Mouse (Mus musculus): Measurements from ENCODE around the gene Grsf1. TPM values are rescaled to one million over a fixed set of nuclear protein-coding genes. Genes with fewer than 3 reads are reported as not detected.

Grsf1 gene
- 59.4 and 62.5 TPM in 2 replicates for polyA plus RNA-seq (2015; fragmentation: Nextera tagmentation; extraction: Ambion mirVana)

GRCm38 (mm10) chr5:88675443-88676387 is at the start of gene Grsf1:
TSS of gene Grsf1 (minus strand) at chr5:88676171.
- H3K4me2 ChIP-seq, result peak within 1 kb of the TSS; percentile 75
- H3K9ac ChIP-seq, result peak within 1 kb of the TSS; percentile 97
- peak within 1 kb of the TSS; percentile 99 for H3K4me3 ChIP-seq
- under 1% methylated on average over 104 of the region's 127 CpGs for WGBS
- peak; percentile 94 for ATAC-seq (ENCODE audit: borderline replicate concordance, extremely low read depth, low FRiP score, low TSS enrichment)
- peak within 1 kb of the TSS; percentile 99 for H3K27ac ChIP-seq
- peaks cover 14% of the 10 kb centered on the region for H3K36me3 ChIP-seq
- H3K27me3 ChIP-seq, result no peaks in the 10 kb centered on the region
- H3K9me3 ChIP-seq, result no peaks in the 10 kb centered on the region
- H3K4me1 ChIP-seq, result peaks cover 11% of the 10 kb centered on the region; the same call in 1 of the 2 replicates

- 50% methylated on average over 3 of the region's 3 CpGs for WGBS
- Histone ChIP-seq H3K4me1 (peaks cover 29% of the 10 kb centered on the region), H3K27me3 (no peaks in the 10 kb centered on the region), H3K4me2 (no peak overlapping the region), H3K4me3 (no peak overlapping the region), H3K9me3 (no peaks in the 10 kb centered on the region), H3K36me3 (no peaks in the 10 kb centered on the region), H3K27ac (no peak overlapping the region; the same call in 1 of the 2 replicates), H3K9ac (no peak overlapping the region)
- ATAC-seq (ENCODE audit: borderline replicate concordance, extremely low read depth, low FRiP score, low TSS enrichment), result no peak
These were observed 48.1 kb upstream of the Grsf1 start for GRCm38 (mm10) chr5:88724030-88724429.

- no peaks in the 10 kb centered on the region for H3K9me3 ChIP-seq
- no peak for ATAC-seq (ENCODE audit: borderline replicate concordance, extremely low read depth, low FRiP score, low TSS enrichment)
- no peaks in the 10 kb centered on the region for H3K36me3 ChIP-seq
- 12% methylated on average over 4 of the region's 4 CpGs for WGBS
- H3K4me2 ChIP-seq, result peak overlapping the region; percentile 95
- peak overlapping the region; percentile 99 for H3K4me3 ChIP-seq
- peaks cover 29% of the 10 kb centered on the region for H3K4me1 ChIP-seq
- H3K27ac ChIP-seq, result no peak overlapping the region
- no peaks in the 10 kb centered on the region for H3K27me3 ChIP-seq
- peak overlapping the region; percentile 98 for H3K9ac ChIP-seq
These were observed 46.2 kb upstream of the Grsf1 start for GRCm38 (mm10) chr5:88722213-88722600.

GRCm38 (mm10) chr5:88721565-88722212 is 45.7 kb upstream of the Grsf1 start:
- Histone ChIP-seq H3K27ac (peak overlapping the region; percentile 96), H3K4me1 (peaks cover 29% of the 10 kb centered on the region), H3K4me3 (peak overlapping the region; percentile 99), H3K9ac (peak overlapping the region; percentile 98), H3K9me3 (no peaks in the 10 kb centered on the region), H3K27me3 (no peaks in the 10 kb centered on the region), H3K4me2 (peak overlapping the region; percentile 95), H3K36me3 (no peaks in the 10 kb centered on the region)
- 1% methylated on average over 31 of the region's 31 CpGs for WGBS
- ATAC-seq (ENCODE audit: borderline replicate concordance, extremely low read depth, low FRiP score, low TSS enrichment), result peak; percentile 39

- Histone ChIP-seq H3K4me1 (peaks cover 29% of the 10 kb centered on the region), H3K9ac (peak overlapping the region; percentile 98), H3K9me3 (no peaks in the 10 kb centered on the region), H3K36me3 (no peaks in the 10 kb centered on the region), H3K4me3 (peak overlapping the region; percentile 99), H3K27ac (peak overlapping the region; percentile 96), H3K27me3 (no peaks in the 10 kb centered on the region), H3K4me2 (peak overlapping the region; percentile 95)
- WGBS, result under 1% methylated on average over 38 of the region's 38 CpGs
- peak; percentile 58 for ATAC-seq (ENCODE audit: borderline replicate concordance, extremely low read depth, low FRiP score, low TSS enrichment)
These were observed 45.1 kb upstream of the Grsf1 start for GRCm38 (mm10) chr5:88721003-88721475.

- Histone ChIP-seq H3K4me3 (peak within 1 kb of the TSS; percentile 99), H3K27me3 (no peaks in the 10 kb centered on the region), H3K27ac (peak within 1 kb of the TSS; percentile 96), H3K36me3 (no peaks in the 10 kb centered on the region), H3K4me2 (peak within 1 kb of the TSS; percentile 95), H3K4me1 (peaks cover 29% of the 10 kb centered on the region), H3K9me3 (no peaks in the 10 kb centered on the region), H3K9ac (peak within 1 kb of the TSS; percentile 98)
- under 1% methylated on average over 43 of the region's 54 CpGs for WGBS
- peak; percentile 96 for ATAC-seq (ENCODE audit: borderline replicate concordance, extremely low read depth, low FRiP score, low TSS enrichment)
These were observed 44.4 kb upstream of the Grsf1 start, which contains the start of gene Mob1b for GRCm38 (mm10) chr5:88720116-88721002. TSS of gene Mob1b (plus strand) at chr5:88720855.

GRCm38 (mm10) chr5:88716983-88717382 is 41.0 kb upstream of the Grsf1 start:
- WGBS, result 78% methylated on average over 2 of the region's 2 CpGs
- no peak for ATAC-seq (ENCODE audit: borderline replicate concordance, extremely low read depth, low FRiP score, low TSS enrichment)
- H3K27me3 ChIP-seq, result no peaks in the 10 kb centered on the region
- H3K4me1 ChIP-seq, result peaks cover 11% of the 10 kb centered on the region
- H3K27ac ChIP-seq, result no peak overlapping the region
- no peaks in the 10 kb centered on the region for H3K9me3 ChIP-seq
- H3K4me3 ChIP-seq, result no peak overlapping the region
- no peak overlapping the region for H3K9ac ChIP-seq
- no peak overlapping the region for H3K4me2 ChIP-seq
- no peaks in the 10 kb centered on the region for H3K36me3 ChIP-seq

- no peak overlapping the region for H3K9ac ChIP-seq
- H3K36me3 ChIP-seq, result no peaks in the 10 kb centered on the region
- H3K27me3 ChIP-seq, result no peaks in the 10 kb centered on the region
- ATAC-seq (ENCODE audit: borderline replicate concordance, extremely low read depth, low FRiP score, low TSS enrichment), result no peak
- no peaks in the 10 kb centered on the region for H3K9me3 ChIP-seq
- H3K27ac ChIP-seq, result 0 out of 2 replicates have a peak overlapping the region, but pooled peaks have one; percentile 20
- H3K4me2 ChIP-seq, result no peak overlapping the region
- H3K4me1 ChIP-seq, result peaks cover 12% of the 10 kb centered on the region; the same call in 1 of the 2 replicates
- no peak overlapping the region for H3K4me3 ChIP-seq
- 62% methylated on average over 6 of the region's 6 CpGs for WGBS
These were observed 36.4 kb upstream of the Grsf1 start for GRCm38 (mm10) chr5:88712328-88712727.

- Histone ChIP-seq H3K27me3 (no peaks in the 10 kb centered on the region), H3K4me3 (no peak overlapping the region), H3K4me1 (peaks cover 12% of the 10 kb centered on the region; the same call in 1 of the 2 replicates), H3K4me2 (no peak overlapping the region), H3K36me3 (no peaks in the 10 kb centered on the region), H3K9ac (no peak overlapping the region), H3K27ac (peak overlapping the region; percentile 20), H3K9me3 (no peaks in the 10 kb centered on the region)
- 19% methylated on average over 10 of the region's 10 CpGs for WGBS
- peak; percentile 42; the same call in 1 of the 2 replicates for ATAC-seq (ENCODE audit: borderline replicate concordance, extremely low read depth, low FRiP score, low TSS enrichment)
These were observed 35.8 kb upstream of the Grsf1 start for GRCm38 (mm10) chr5:88711618-88712224.

GRCm38 (mm10) chr5:88711128-88711527 is 35.2 kb upstream of the Grsf1 start:
- ATAC-seq (ENCODE audit: borderline replicate concordance, extremely low read depth, low FRiP score, low TSS enrichment), result peak; percentile 59; the same call in 1 of the 2 replicates
- Histone ChIP-seq H3K4me3 (no peak overlapping the region), H3K9me3 (no peaks in the 10 kb centered on the region), H3K27ac (peak overlapping the region; percentile 39; the same call in 1 of the 2 replicates), H3K9ac (no peak overlapping the region), H3K27me3 (no peaks in the 10 kb centered on the region), H3K4me2 (no peak overlapping the region), H3K4me1 (peaks cover 12% of the 10 kb centered on the region; the same call in 1 of the 2 replicates), H3K36me3 (no peaks in the 10 kb centered on the region)

Data from lung, embryonic 15.5 days (tissue).